ENCODE assay signal across 12 mouse cellular contexts in genomic region chr2:134929452-134929851, GRCm38 (mm10).
DNase-seq lines count a peak whose midpoint lies in the region; ATAC-seq and TF ChIP-seq lines count a peak whose summit lies in the region.
"Had no signal": no experiment of that assay in that cellular context is flagged by ENCODE, and none has a peak within 500 bp of the region (broad histone marks: within the 10 kb centered on the region; RNA-seq: fewer than 3 reads in every experiment).

No protein-coding gene starts in this region.

- no peak overlapping the region for H3K4me2 ChIP-seq in forebrain, postnatal 0 days (ENCODE audit: low read depth)
- H3K4me2 ChIP-seq: kidney, embryonic 15.5 days; liver, embryonic 12.5 days had no signal

- DNase-seq in layer of hippocampus, adult 11-12 months (ENCODE audit: low spot score), result peak; percentile 52
- no peak for DNase-seq in layer of hippocampus, adult 9-10 months (ENCODE audit: low spot score)
- peak; percentile 65 for DNase-seq in forebrain, postnatal 0 days
- peak; percentile 58 to 84 for DNase-seq in left cerebral cortex, postnatal 14 days (ENCODE audit: low spot score in 2 of 2)
- peak; percentile 72 for DNase-seq in retina, postnatal 1 day
- DNase-seq in heart, adult 11 months, result no peak
- DNase-seq in yolk sac, embryonic 10.5 days (ENCODE audit: low spot score), result no peak
- DNase-seq in gastrocnemius, adult 2 months, result no peak
- DNase-seq: cerebellum, adult 9-10 months; heart, adult 18-20 months had no signal

- peak; percentile 92 for ATAC-seq in forebrain, postnatal 0 days
- ATAC-seq: liver, embryonic 12.5 days had no signal

- H3K27me3 ChIP-seq in forebrain, postnatal 0 days (ENCODE audit: insufficient read depth, low read length), result no peaks in the 10 kb centered on the region
- H3K27me3 ChIP-seq: kidney, embryonic 15.5 days; liver, embryonic 12.5 days had no signal

- H3K9me3 ChIP-seq in forebrain, postnatal 0 days (ENCODE audit: low read length), result no peaks in the 10 kb centered on the region
- H3K9me3 ChIP-seq: kidney, embryonic 15.5 days; liver, embryonic 12.5 days had no signal

- no peak overlapping the region for H3K4me3 ChIP-seq in forebrain, postnatal 0 days (ENCODE audit: low read depth, low read length)
- H3K4me3 ChIP-seq in gastrocnemius, adult 2 months, result no peak overlapping the region
- H3K4me3 ChIP-seq: kidney, embryonic 15.5 days; liver, embryonic 12.5 days had no signal

- H3K27ac ChIP-seq in forebrain, postnatal 0 days (ENCODE audit: low read depth, low read length), result peak overlapping the region; percentile 54; the same call in 1 of the 2 replicates
- no peak overlapping the region for H3K27ac ChIP-seq in gastrocnemius, adult 2 months
- H3K27ac ChIP-seq: kidney, embryonic 15.5 days; liver, embryonic 12.5 days had no signal

- H3K9ac ChIP-seq in forebrain, postnatal 0 days, result no peak overlapping the region
- H3K9ac ChIP-seq: kidney, embryonic 15.5 days; liver, embryonic 12.5 days had no signal

- peaks cover 12% of the 10 kb centered on the region; the same call in 1 of the 2 replicates for H3K4me1 ChIP-seq in forebrain, postnatal 0 days (ENCODE audit: insufficient read depth)
- H3K4me1 ChIP-seq: liver, embryonic 12.5 days had no signal

- H3K36me3 ChIP-seq in forebrain, postnatal 0 days (ENCODE audit: insufficient read depth), result no peaks in the 10 kb centered on the region
- H3K36me3 ChIP-seq: kidney, embryonic 15.5 days; liver, embryonic 12.5 days had no signal

- TF ChIP-seq CTCF in forebrain, postnatal 0 days (IDR thresholded peaks at IDR 0.05; ENCODE audit: low read depth), result no peak
- TF ChIP-seq CTCF in gastrocnemius, adult 2 months (IDR thresholded peaks at IDR 0.05), result no peak

- intact Hi-C loops in left cerebral cortex, postnatal 14 days (cut with DNase I), result loop anchor here (5.0 kb wide), 1 partner anchor 142 kb away; the partner anchor contains the start of gene Plcb1
- intact Hi-C loops in gastrocnemius, adult 2 months (cut with DNase I), result no loop called here

Comparison
In these comparisons a context has a peak if more than half of its experiments do, and no peak if none do; other contexts are left out.
1. DNase-seq: peak in layer of hippocampus, adult 11-12 months (single experiment), forebrain, postnatal 0 days (single experiment), left cerebral cortex, postnatal 14 days (2 of 2) and retina, postnatal 1 day (single experiment); none in layer of hippocampus, adult 9-10 months (single experiment), heart, adult 11 months (single experiment), yolk sac, embryonic 10.5 days (single experiment) and gastrocnemius, adult 2 months (single experiment).